Mouse (Mus musculus) induced T-regulatory cell, adult 2 months (primary cell): ENCODE results near the gene Efhb.
A peak's percentile ranks its signal among the peaks of the same experiment; 100 is the strongest.

Experiments used
- DNase-seq: peaks from one replicate; pipeline ENCODE4 v3.0.0-alpha.2; 2012; ENCODE audit warnings: low read depth

The Efhb gene

DNA sequence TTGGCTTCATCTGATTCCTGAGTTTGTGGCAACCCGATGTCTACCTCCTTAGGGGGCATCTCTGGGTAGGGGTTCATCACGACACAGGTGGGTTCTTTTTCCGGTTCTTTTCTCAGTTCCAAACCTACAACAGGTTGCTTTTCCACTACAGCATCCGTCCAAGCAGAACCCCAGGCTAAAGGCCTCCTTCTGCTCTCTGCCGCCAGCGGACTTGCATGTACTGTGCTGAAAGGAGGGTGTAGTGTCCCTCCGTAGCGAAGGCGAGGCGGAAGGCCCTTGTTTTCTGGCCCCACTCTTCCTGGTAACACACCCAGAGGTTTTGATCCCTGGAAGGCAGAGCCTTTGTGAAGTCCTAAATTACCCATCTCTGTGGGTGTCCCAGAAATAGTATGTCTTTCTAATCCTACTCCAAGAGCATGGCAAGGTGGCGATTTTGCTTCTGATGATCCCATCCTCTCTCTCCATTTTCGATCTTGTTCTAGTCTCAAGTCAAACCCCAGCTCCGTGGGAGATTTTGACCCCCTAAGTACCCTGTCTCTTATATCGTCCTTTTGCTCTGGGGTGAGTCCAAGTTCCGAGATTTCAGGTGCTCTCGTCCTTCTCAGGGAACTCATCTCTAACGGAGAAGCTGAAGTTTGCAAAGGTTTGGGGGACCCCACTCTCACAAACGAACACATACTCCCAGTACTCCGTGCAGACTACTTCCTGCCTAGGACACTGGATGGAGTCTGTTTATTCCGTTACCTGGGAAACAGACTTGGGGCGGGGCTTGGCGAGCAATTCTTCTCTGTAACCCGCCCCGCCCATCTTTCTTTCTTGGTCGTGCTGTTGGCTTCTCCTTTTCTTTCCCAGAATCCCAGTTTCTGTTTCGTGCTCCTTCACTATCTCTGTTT lies at the start of gene Efhb:
Gene Efhb (minus strand): TSS at position 719 of the 893 bp plus-strand sequence.
- peak; percentile 91 for DNase-seq

DNA sequence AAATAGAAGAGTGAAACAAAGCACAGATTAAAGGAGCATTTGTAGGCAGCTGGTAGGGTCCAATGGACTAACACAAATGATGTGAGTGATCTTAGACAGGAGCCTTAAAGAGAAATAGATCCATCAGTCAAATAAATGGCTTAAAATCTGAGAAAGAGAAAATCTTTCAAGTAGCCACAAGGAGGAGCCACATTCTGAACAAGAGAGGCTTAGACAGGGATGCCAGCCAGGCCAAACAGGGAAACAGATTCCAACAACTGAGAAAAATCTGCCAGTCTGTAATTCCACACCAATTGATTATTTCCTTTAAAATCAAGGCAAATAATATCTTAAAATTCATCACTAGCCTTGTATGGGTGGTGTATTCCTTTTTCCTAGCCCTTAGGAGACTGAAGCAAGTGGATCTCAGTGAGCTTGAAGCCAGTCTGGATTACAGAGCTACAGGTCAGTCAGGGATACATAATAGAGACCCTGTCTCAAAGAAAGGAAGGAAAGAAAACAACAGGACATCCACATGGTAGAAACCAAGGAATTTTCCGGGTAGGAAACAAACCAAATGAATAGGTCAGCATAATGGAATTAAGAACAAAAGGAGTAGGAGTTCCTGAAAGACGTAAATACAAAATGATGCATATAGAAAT lies 49.3 kb upstream of the Efhb start:
- peak; percentile 37 for DNase-seq

GRCm38 (mm10) chr17:53502966-53503365 lies 39.8 kb upstream of the Efhb start:
- DNase-seq: no peak

DNA sequence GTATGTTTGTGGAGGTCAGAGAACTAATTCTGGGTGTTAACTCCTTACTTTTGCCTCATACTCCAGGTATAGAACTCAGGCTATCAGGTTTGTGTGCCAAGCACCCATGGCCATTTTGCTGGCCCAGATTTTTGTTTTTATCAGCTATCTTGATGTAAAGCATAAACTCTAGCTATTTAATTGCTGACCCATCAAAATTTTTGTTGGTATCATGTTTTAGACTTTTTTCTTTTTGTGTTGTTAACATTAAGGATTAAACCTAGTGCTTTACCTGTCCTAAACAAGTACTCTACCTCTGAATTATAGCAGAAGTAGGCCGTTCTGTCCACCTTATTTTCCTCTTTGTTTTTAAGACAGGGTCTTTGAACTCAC lies 25.9 kb upstream of the Efhb start:
- no peak for DNase-seq

DNA sequence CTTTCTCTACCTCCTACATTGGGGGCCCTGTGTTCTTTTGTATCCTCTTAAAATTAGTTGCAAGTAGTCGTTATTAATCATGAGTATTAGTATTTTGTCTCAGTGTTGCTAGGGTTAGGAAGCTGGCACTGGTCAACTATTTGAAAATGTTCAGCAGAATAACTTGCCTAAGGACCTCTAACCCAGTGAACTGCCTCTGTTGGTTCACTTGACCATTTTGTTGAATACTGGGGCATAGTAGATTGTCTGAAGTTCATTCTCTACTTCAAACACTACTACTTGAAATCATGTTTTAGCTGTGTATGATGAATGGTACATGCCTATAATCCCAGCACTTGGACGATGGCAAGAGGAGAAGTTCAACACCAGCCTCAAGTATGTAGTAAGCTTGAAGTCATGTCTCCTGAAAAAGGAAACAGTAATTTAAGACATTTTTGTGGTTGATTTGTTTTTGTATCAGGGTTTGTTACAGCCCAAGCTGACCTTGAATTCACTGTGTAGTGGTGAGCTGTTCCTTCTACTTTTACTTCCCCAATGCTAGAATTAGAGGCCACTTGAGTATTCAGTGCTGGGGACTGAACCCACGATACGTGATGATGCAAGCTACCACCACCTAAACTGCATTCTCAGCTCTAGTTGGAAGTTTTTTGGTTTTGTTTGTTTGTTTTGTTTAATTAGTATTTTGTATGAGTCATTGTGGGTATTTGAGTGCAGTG lies 25.3 kb upstream of the Efhb start:
- no peak for DNase-seq

GRCm38 (mm10) chr17:53480433-53480832 lies 17.3 kb upstream of the Efhb start:
- peak; percentile 32 for DNase-seq

DNA sequence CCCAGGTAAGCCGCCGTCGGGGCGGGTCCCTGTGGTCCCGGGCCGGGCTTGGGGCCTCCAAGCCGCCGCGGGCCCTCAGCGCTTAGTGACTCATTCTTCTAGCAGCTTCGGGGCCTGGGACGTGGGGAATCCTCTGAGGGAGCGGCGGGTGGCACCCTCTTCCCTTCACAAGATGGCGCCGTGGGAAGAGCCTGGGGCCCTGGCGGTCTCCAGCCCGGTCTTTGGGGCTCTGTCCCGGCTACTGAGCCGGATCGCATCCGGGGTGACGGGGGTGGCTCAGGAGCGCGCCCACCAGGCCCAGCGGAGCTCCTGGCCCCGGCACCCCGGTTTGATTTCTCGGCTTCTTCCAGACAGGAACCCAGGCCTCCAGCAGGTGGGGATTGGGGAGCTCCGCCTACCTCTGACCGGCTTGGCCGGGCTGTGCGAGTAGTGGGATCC lies 16.5 kb upstream of the Efhb start:
- DNase-seq: peak; percentile 78

GRCm38 (mm10) chr17:53478858-53479603 lies 15.9 kb upstream of the Efhb start, which contains the start of gene Rab5a:
Rab5a (plus strand) TSS chr17:53479234.
- peak; percentile 99 for DNase-seq

DNA sequence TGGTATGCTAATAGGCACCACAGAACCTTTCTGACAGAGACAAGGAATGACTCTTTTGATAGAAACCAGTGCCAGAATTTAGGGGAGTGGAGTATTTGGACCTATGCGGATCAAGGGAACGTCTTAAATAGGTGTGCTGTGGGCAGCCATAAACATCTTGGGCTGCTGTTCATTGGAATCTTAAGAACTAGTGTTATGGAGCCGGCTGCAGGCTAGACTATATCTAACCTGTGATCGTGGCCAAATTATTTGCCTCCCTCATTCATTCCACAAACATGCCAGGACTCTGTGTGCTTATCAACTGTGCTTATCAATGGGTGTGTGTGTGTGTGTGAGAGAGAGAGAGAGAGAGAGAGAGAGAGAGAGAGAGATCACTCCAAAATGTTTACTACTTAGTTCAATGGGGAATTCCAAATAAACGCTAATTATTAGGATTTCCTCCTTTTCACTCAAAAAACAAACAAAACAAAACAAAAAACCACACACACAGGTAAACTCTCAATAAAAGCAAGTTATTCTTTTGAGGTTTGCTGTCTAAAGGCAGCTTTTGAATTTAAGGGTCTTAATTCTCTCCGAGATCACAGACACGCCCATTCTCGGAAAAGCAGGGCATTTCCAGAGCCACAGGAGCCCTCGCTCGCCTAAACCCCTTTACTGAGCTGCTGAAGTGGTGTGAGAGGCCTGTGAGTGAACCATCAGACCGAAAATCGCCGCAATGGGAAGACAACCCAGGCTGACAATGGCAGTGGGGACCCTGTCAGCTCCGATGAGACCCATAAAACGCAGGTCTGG lies 15.1 kb upstream of the Efhb start:
- DNase-seq: no peak

- no peak for DNase-seq
These were observed 5.6 kb upstream of the Efhb start for GRCm38 (mm10) chr17:53468697-53469096.

DNA sequence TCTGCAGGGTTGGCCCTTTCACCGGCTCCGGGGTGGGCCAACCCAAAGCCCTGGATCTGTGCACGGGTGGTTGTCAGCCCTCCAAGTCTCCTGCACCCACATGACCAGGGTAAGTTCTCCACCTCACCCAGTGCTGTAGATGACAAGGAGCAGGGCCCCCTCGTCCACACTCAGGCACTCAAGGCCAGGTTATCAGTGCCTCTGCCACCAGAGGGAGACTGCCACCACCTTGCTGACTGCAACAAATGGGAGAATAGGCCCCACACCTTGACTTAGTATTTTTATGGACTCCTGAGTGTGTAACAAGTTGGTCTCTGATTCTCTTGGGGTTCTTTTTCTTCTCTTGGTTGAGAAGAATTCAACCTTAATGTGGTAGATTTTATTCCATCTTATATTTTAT lies 2.4 kb upstream of the Efhb start:
- peak; percentile 53 for DNase-seq

- peak; percentile 25 for DNase-seq
These were observed 347 bp upstream of the Efhb start for GRCm38 (mm10) chr17:53463496-53463840.

DNA sequence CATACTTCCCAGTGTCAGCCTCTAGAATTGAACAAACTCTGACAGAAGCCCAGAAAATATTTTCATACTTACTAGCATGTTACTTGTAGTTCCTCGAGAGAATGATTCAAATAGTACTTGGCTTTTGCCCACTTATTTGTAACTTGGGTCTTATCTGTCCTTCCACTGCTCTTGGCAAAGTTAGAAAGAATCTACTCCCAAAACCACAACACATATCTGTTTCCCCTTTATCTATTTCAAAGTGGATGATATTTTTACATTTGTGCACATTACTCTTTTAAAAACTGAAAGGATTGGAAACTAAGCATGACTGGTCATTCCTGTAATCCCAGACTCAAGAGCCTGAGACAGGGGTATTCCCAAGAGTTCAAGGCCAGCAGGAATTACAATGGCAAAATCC lies 6.4 kb downstream of the Efhb start:
- DNase-seq: no peak

- DNase-seq: no peak
These were observed 7.0 kb downstream of the Efhb start for GRCm38 (mm10) chr17:53456152-53456551.

DNA sequence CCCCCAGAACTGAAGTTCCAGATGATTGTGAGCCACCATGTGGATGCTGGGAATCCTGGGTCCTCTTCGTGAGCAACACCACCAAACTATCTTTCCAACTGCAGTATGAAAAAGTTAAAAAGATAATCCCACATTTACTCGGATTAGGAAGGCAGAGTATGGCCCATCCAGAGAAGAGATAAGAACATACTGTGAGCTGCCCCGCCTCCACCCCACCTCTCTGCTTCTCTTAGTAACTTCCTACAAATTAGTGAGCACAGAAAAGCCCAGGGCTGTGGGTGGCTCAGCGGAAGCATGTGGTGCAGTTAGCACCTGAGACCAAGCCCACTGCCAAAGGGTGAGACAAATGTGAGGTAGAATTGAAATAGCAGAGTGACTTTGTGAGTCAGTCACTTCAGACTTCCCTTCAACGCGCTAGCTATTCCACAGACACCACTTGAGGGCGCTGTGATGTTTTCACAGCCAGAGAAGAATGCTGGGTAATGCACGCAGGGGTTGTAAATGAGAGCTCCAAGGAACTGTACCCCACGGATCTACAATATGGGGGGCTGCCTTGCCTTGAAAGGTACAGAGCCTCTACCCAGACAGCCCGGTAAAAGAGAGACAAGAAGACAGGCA lies 60.3 kb downstream of the Efhb start:
- DNase-seq: peak; percentile 24

- DNase-seq: no peak
These were observed 69.9 kb downstream of the Efhb start for GRCm38 (mm10) chr17:53393201-53393600.

- peak; percentile 37 for DNase-seq
These were observed 73.6 kb downstream of the Efhb start for GRCm38 (mm10) chr17:53389507-53389906.

GRCm38 (mm10) chr17:53387581-53388473 lies 75.3 kb downstream of the Efhb start:
- peak; percentile 14 for DNase-seq

GRCm38 (mm10) chr17:53386863-53387262 lies 76.3 kb downstream of the Efhb start:
- no peak for DNase-seq

- DNase-seq: no peak
These were observed 99.0 kb downstream of the Efhb start for GRCm38 (mm10) chr17:53364111-53364510.
